Mouse (Mus musculus): ENCODE results near the gene Htr7.

Gene Htr7

GRCm38 (mm10) chr19:36057231-36057811, at the start of gene Htr7:
Gene Htr7, minus strand, starts transcription at chr19:36057507.
- peak in 1 of 2 experiments; percentile 19 for DNase-seq (ENCODE audit: low spot score in 2 of 2)

- DNase-seq (ENCODE audit: low spot score in 2 of 2) = no peak
Observed at GRCm38 (mm10) chr19:36103909-36104308, 46.6 kb upstream of the Htr7 start.

- no peak for DNase-seq (ENCODE audit: low spot score in 2 of 2)
Observed at GRCm38 (mm10) chr19:36098916-36099315, 41.6 kb upstream of the Htr7 start.

GRCm38 (mm10) chr19:36098265-36098664, 41.0 kb upstream of the Htr7 start:
- no peak for DNase-seq (ENCODE audit: low spot score in 2 of 2)

GRCm38 (mm10) chr19:36097194-36097593, 39.9 kb upstream of the Htr7 start:
- DNase-seq (ENCODE audit: low spot score in 2 of 2) = no peak

GRCm38 (mm10) chr19:36090781-36091180, 33.5 kb upstream of the Htr7 start:
- DNase-seq (ENCODE audit: low spot score in 2 of 2) = no peak

GRCm38 (mm10) chr19:36083262-36084225, 26.2 kb upstream of the Htr7 start, which contains the start of gene Rpp30:
Gene Rpp30, plus strand, starts transcription at chr19:36083716.
- DNase-seq (ENCODE audit: low spot score in 2 of 2) = peak; percentile 78 to 84

GRCm38 (mm10) chr19:36082606-36083261, 25.4 kb upstream of the Htr7 start:
- DNase-seq (ENCODE audit: low spot score in 2 of 2) = no peak

GRCm38 (mm10) chr19:36062801-36063529, 5.7 kb upstream of the Htr7 start:
- no peak for DNase-seq (ENCODE audit: low spot score in 2 of 2)

GRCm38 (mm10) chr19:36056502-36057221, 645 bp downstream of the Htr7 start:
- peak in 1 of 2 experiments; percentile 59 for DNase-seq (ENCODE audit: low spot score in 2 of 2)

GRCm38 (mm10) chr19:36046046-36046445, 11.3 kb downstream of the Htr7 start:
- no peak for DNase-seq (ENCODE audit: low spot score in 2 of 2)

GRCm38 (mm10) chr19:36014836-36015235, 42.5 kb downstream of the Htr7 start:
- no peak for DNase-seq (ENCODE audit: low spot score in 2 of 2)

- no peak for DNase-seq (ENCODE audit: low spot score in 2 of 2)
Observed at GRCm38 (mm10) chr19:36006277-36006676, 51.0 kb downstream of the Htr7 start.

- no peak for DNase-seq (ENCODE audit: low spot score in 2 of 2)
Observed at GRCm38 (mm10) chr19:36004961-36005360, 52.3 kb downstream of the Htr7 start.

GRCm38 (mm10) chr19:36002476-36003445, 54.5 kb downstream of the Htr7 start:
- DNase-seq (ENCODE audit: low spot score in 2 of 2) = no peak

GRCm38 (mm10) chr19:36001512-36001911, 55.8 kb downstream of the Htr7 start:
- no peak for DNase-seq (ENCODE audit: low spot score in 2 of 2)

- no peak for DNase-seq (ENCODE audit: low spot score in 2 of 2)
Observed at GRCm38 (mm10) chr19:36000955-36001354, 56.4 kb downstream of the Htr7 start.

- DNase-seq (ENCODE audit: low spot score in 2 of 2) = no peak
Observed at GRCm38 (mm10) chr19:35997384-35997783, 59.9 kb downstream of the Htr7 start.

- no peak for DNase-seq (ENCODE audit: low spot score in 2 of 2)
Observed at GRCm38 (mm10) chr19:35987461-35987860, 69.8 kb downstream of the Htr7 start.

GRCm38 (mm10) chr19:35974681-35975080, 82.6 kb downstream of the Htr7 start:
- no peak for DNase-seq (ENCODE audit: low spot score in 2 of 2)

Measured in urinary bladder, postnatal 4 days (tissue).